Mouse (Mus musculus): ENCODE results near the gene Mpst. TPM values are rescaled to one million over a fixed set of nuclear protein-coding genes. Genes with fewer than 3 reads are reported as not detected.

Mpst gene
- polyA plus RNA-seq, 1 experiment from 2014 or later, result 3.5 TPM

- WGBS, result under 1% methylated on average over 22 of the region's 22 CpGs
- H3K27me3 ChIP-seq (replicated peaks; ENCODE audit: control insufficient read depth, insufficient read depth, low read length), result no peaks in the 10 kb centered on the region
- H3K4me1 ChIP-seq (ENCODE audit: control insufficient read depth, insufficient read depth, low read length), result no peaks in the 10 kb centered on the region
- ATAC-seq (ENCODE audit: low read depth), result peak; percentile 68
- no peaks in the 10 kb centered on the region for H3K9me3 ChIP-seq (ENCODE audit: control insufficient read depth, low read length)
- H3K4me2 ChIP-seq (ENCODE audit: low read depth, low read length), result peak overlapping the region; percentile 59
- peak overlapping the region; percentile 28 for H3K4me3 ChIP-seq (ENCODE audit: low read depth, low read length)
- H3K36me3 ChIP-seq (ENCODE audit: control insufficient read depth, insufficient read depth, low read length), result no peaks in the 10 kb centered on the region
- DNase-seq (ENCODE audit: low spot score), result peak; percentile 96
- peak overlapping the region; percentile 36 for H3K9ac ChIP-seq (ENCODE audit: low read depth, low read length)
- peak overlapping the region; percentile 90 for H3K27ac ChIP-seq (replicated peaks; ENCODE audit: low read depth, low read length)
Measured at GRCm38 (mm10) chr15:78447746-78448535, 41.7 kb downstream of the Mpst start.

DNA sequence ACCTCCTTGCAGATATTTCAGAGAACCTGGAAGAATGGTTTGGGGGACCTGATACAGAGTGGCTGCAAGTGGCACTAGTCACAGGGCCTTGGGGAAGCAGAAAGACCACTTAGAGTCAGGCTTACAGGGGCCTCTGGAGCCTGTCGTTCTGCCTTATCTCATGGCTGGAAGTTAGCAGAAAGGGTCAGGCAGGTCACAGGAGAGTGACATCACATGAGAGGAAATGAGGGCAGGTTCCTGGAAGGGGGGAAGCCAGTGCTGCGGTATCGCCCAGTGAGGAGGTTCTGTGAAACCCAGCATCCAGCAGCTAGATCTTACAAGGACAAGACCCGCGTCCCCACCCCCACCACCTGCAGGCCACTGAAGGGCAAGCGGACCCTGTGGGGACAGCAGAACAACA is 42.9 kb downstream of the Mpst start:
- Histone ChIP-seq H3K4me3 (ENCODE audit: low read depth, low read length) (no peak overlapping the region), H3K4me1 (ENCODE audit: control insufficient read depth, insufficient read depth, low read length) (no peaks in the 10 kb centered on the region), H3K27ac (replicated peaks; ENCODE audit: low read depth, low read length) (no peak overlapping the region; the same call in 1 of the 2 replicates), H3K4me2 (ENCODE audit: low read depth, low read length) (no peak overlapping the region), H3K9me3 (ENCODE audit: control insufficient read depth, low read length) (no peaks in the 10 kb centered on the region), H3K9ac (ENCODE audit: low read depth, low read length) (no peak overlapping the region), H3K27me3 (replicated peaks; ENCODE audit: control insufficient read depth, insufficient read depth, low read length) (no peaks in the 10 kb centered on the region), H3K36me3 (ENCODE audit: control insufficient read depth, insufficient read depth, low read length) (no peaks in the 10 kb centered on the region)
- DNase-seq (ENCODE audit: low spot score), result no peak
- no peak for ATAC-seq (ENCODE audit: low read depth)
- 65% methylated on average over 6 of the region's 6 CpGs for WGBS

DNA sequence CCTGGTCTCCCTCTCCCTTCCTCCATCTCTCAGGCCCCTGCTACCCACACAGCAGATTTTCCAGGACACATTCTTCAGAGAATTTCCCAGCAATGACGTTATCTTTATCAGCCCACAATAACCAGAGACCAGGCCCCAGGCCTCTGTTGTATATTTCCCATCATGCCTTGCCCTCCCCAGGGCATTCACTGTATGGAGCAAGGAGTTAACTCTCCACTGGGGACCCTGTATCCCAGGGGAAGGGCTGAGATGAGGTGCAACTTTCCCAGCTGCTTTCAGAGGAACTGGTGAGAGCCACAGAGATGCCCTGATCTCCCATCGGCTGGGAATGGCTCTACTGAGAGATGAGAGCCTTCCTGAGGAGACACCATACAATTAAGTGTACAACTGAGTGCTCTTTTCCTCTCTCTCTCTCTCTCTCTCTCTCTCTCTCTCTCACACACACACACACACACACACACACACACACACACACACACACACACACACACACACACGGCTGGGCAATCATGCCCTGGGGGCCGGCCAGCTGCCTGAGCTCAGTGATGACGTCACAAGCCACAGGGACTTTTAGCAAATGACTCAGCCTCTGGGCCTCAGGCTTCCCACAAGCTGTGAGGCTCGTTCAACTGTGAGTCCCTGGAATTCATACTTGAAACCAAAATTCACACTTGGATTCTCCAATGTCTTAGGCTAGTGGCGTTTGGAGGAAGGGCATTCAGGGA is 43.6 kb downstream of the Mpst start:
- Histone ChIP-seq H3K4me1 (ENCODE audit: control insufficient read depth, insufficient read depth, low read length) (no peaks in the 10 kb centered on the region), H3K27ac (replicated peaks; ENCODE audit: low read depth, low read length) (peak overlapping the region; percentile 67), H3K27me3 (replicated peaks; ENCODE audit: control insufficient read depth, insufficient read depth, low read length) (no peaks in the 10 kb centered on the region), H3K4me3 (ENCODE audit: low read depth, low read length) (no peak overlapping the region), H3K36me3 (ENCODE audit: control insufficient read depth, insufficient read depth, low read length) (no peaks in the 10 kb centered on the region), H3K9me3 (ENCODE audit: control insufficient read depth, low read length) (no peaks in the 10 kb centered on the region), H3K4me2 (ENCODE audit: low read depth, low read length) (no peak overlapping the region), H3K9ac (ENCODE audit: low read depth, low read length) (no peak overlapping the region)
- peak; percentile 87 for DNase-seq (ENCODE audit: low spot score)
- ATAC-seq (ENCODE audit: low read depth), result peak; percentile 27; the same call in 1 of the 2 replicates
- WGBS, result 33% methylated on average over 5 of the region's 7 CpGs

GRCm38 (mm10) chr15:78450419-78450768 is 44.2 kb downstream of the Mpst start:
- Histone ChIP-seq H3K4me1 (ENCODE audit: control insufficient read depth, insufficient read depth, low read length) (no peaks in the 10 kb centered on the region), H3K9ac (ENCODE audit: low read depth, low read length) (no peak overlapping the region), H3K27ac (replicated peaks; ENCODE audit: low read depth, low read length) (peak overlapping the region; percentile 67), H3K4me3 (ENCODE audit: low read depth, low read length) (no peak overlapping the region), H3K36me3 (ENCODE audit: control insufficient read depth, insufficient read depth, low read length) (no peaks in the 10 kb centered on the region), H3K9me3 (ENCODE audit: control insufficient read depth, low read length) (no peaks in the 10 kb centered on the region), H3K4me2 (ENCODE audit: low read depth, low read length) (no peak overlapping the region), H3K27me3 (replicated peaks; ENCODE audit: control insufficient read depth, insufficient read depth, low read length) (no peaks in the 10 kb centered on the region)
- DNase-seq (ENCODE audit: low spot score) (no peak), ATAC-seq (ENCODE audit: low read depth) (no peak)
- WGBS, result 89% methylated on average over 6 of the region's 6 CpGs

- no peak overlapping the region for H3K4me2 ChIP-seq (ENCODE audit: low read depth, low read length)
- DNase-seq (ENCODE audit: low spot score) (no peak), ATAC-seq (ENCODE audit: low read depth) (no peak)
- 72% methylated on average over 2 of the region's 2 CpGs for WGBS
- no peaks in the 10 kb centered on the region for H3K4me1 ChIP-seq (ENCODE audit: control insufficient read depth, insufficient read depth, low read length)
- H3K27ac ChIP-seq (replicated peaks; ENCODE audit: low read depth, low read length), result no peak overlapping the region
- H3K27me3 ChIP-seq (replicated peaks; ENCODE audit: control insufficient read depth, insufficient read depth, low read length), result no peaks in the 10 kb centered on the region
- no peaks in the 10 kb centered on the region for H3K9me3 ChIP-seq (ENCODE audit: control insufficient read depth, low read length)
- H3K4me3 ChIP-seq (ENCODE audit: low read depth, low read length), result no peak overlapping the region
- H3K36me3 ChIP-seq (ENCODE audit: control insufficient read depth, insufficient read depth, low read length), result no peaks in the 10 kb centered on the region
- H3K9ac ChIP-seq (ENCODE audit: low read depth, low read length), result no peak overlapping the region
Measured at GRCm38 (mm10) chr15:78451201-78451600, 45.0 kb downstream of the Mpst start.

GRCm38 (mm10) chr15:78452929-78453328 is 46.7 kb downstream of the Mpst start:
- Histone ChIP-seq H3K27ac (replicated peaks; ENCODE audit: low read depth, low read length) (no peak overlapping the region), H3K4me2 (ENCODE audit: low read depth, low read length) (no peak overlapping the region), H3K27me3 (replicated peaks; ENCODE audit: control insufficient read depth, insufficient read depth, low read length) (no peaks in the 10 kb centered on the region; the same call in 1 of the 2 replicates), H3K4me1 (ENCODE audit: control insufficient read depth, insufficient read depth, low read length) (no peaks in the 10 kb centered on the region), H3K9me3 (ENCODE audit: control insufficient read depth, low read length) (no peaks in the 10 kb centered on the region), H3K4me3 (ENCODE audit: low read depth, low read length) (no peak overlapping the region), H3K36me3 (ENCODE audit: control insufficient read depth, insufficient read depth, low read length) (no peaks in the 10 kb centered on the region), H3K9ac (ENCODE audit: low read depth, low read length) (no peak overlapping the region)
- 62% methylated on average over 3 of the region's 3 CpGs for WGBS
- no peak for ATAC-seq (ENCODE audit: low read depth)
- no peak for DNase-seq (ENCODE audit: low spot score)

GRCm38 (mm10) chr15:78455168-78455567 is 49.0 kb downstream of the Mpst start:
- Histone ChIP-seq H3K4me3 (ENCODE audit: low read depth, low read length) (no peak overlapping the region), H3K27me3 (replicated peaks; ENCODE audit: control insufficient read depth, insufficient read depth, low read length) (no peaks in the 10 kb centered on the region; the same call in 1 of the 2 replicates), H3K36me3 (ENCODE audit: control insufficient read depth, insufficient read depth, low read length) (no peaks in the 10 kb centered on the region), H3K9ac (ENCODE audit: low read depth, low read length) (no peak overlapping the region), H3K4me2 (ENCODE audit: low read depth, low read length) (no peak overlapping the region), H3K9me3 (ENCODE audit: control insufficient read depth, low read length) (no peaks in the 10 kb centered on the region), H3K27ac (replicated peaks; ENCODE audit: low read depth, low read length) (no peak overlapping the region), H3K4me1 (ENCODE audit: control insufficient read depth, insufficient read depth, low read length) (no peaks in the 10 kb centered on the region)
- DNase-seq (ENCODE audit: low spot score) (no peak), ATAC-seq (ENCODE audit: low read depth) (no peak)
- WGBS, result 68% methylated on average over 4 of the region's 4 CpGs

- Histone ChIP-seq H3K27me3 (replicated peaks; ENCODE audit: control insufficient read depth, insufficient read depth, low read length) (no peaks in the 10 kb centered on the region; the same call in 1 of the 2 replicates), H3K9me3 (ENCODE audit: control insufficient read depth, low read length) (no peaks in the 10 kb centered on the region), H3K4me3 (ENCODE audit: low read depth, low read length) (no peak overlapping the region), H3K9ac (ENCODE audit: low read depth, low read length) (no peak overlapping the region), H3K4me2 (ENCODE audit: low read depth, low read length) (no peak overlapping the region), H3K4me1 (ENCODE audit: control insufficient read depth, insufficient read depth, low read length) (no peaks in the 10 kb centered on the region), H3K36me3 (ENCODE audit: control insufficient read depth, insufficient read depth, low read length) (no peaks in the 10 kb centered on the region), H3K27ac (replicated peaks; ENCODE audit: low read depth, low read length) (no peak overlapping the region)
- DNase-seq (ENCODE audit: low spot score) (peak; percentile 65), ATAC-seq (ENCODE audit: low read depth) (0 out of 2 replicates have a peak, but pooled peaks have one; percentile 35)
- 37% methylated on average over 7 of the region's 7 CpGs for WGBS
Measured at GRCm38 (mm10) chr15:78456051-78456450, 49.8 kb downstream of the Mpst start.
